Mouse (Mus musculus): Measurements from ENCODE around the gene Avp. TPM values are rescaled to one million over a fixed set of nuclear protein-coding genes. Genes with fewer than 3 reads are reported as not detected.

The Avp gene
- polyA plus RNA-seq (2014; fragmentation: Nextera tagmentation; extraction: Ambion mirVana), result not detected in 2 replicates

DNA sequence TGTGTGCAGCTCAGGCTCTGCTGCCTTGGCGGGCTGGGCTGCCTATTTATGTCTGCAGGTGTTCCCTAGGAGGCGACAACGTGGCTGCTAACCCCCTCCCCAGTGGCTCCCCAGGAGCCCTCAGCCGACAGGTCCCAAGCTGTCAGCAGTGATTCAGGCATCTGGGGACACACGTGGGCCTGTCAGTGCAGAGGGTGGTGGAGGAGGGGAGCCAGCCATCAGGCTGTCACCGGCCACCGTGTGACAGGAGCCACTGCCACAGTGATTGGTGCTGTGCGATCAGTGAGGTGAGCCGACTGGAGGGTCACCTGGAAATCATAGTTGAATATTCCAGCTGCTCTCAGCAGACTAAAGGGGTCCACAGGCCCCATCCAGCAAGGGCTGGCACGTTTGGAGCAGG is at the start of gene Avp:
Gene Avp, minus strand, starts transcription at position 3 of the 400 bp plus-strand sequence.
- no peak within 1 kb of the TSS for H3K27ac ChIP-seq (ENCODE audit: low read depth, low read length)
- H3K36me3 ChIP-seq (ENCODE audit: control insufficient read depth, insufficient read depth, low read length), result no peaks in the 10 kb centered on the region
- H3K9ac ChIP-seq (ENCODE audit: low read length), result no peak within 1 kb of the TSS
- ATAC-seq (ENCODE audit: insufficient read depth, low FRiP score, low TSS enrichment) (no peak), DNase-seq (ENCODE audit: low spot score) (no peak)
- H3K27me3 ChIP-seq (ENCODE audit: control insufficient read depth, insufficient read depth, low read length), result peaks cover 54% of the 10 kb centered on the region
- no peak within 1 kb of the TSS; the same call in 1 of the 2 replicates for H3K4me3 ChIP-seq (ENCODE audit: low read depth, low read length)
- 33% methylated on average over 10 of the region's 10 CpGs for WGBS
- H3K9me3 ChIP-seq (ENCODE audit: control insufficient read depth, low read length), result no peaks in the 10 kb centered on the region
- no peaks in the 10 kb centered on the region for H3K4me1 ChIP-seq (ENCODE audit: control insufficient read depth, insufficient read depth, low read length)
- no peak within 1 kb of the TSS for H3K4me2 ChIP-seq (ENCODE audit: low read depth)

DNA sequence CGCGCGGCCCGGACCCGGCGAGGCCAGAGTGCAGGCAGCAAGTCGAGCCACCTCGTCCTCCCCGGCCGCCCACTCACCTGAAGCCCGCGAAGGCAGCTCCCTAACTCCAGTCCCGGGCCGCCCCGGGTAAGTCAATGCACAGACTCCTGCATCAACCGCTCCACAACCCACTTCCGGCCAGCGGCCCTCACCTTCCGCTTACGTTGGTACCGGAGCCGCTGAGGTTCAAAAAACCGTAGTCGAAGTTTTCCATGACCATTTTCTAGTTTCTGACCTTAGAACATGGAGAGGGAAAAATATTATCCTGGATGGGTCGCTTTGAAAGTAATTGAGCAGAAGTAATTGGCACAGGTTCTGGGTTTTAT is 47.5 kb upstream of the Avp start, which contains the start of the genes Fastkd5 and Ubox5:
Gene Fastkd5, minus strand, starts transcription at position 189 of the 365 bp plus-strand sequence.
Gene Ubox5, minus strand, starts transcription at position 200 of the 365 bp plus-strand sequence.
- Histone ChIP-seq H3K9ac (ENCODE audit: low read length) (peak within 1 kb of the TSS; percentile 92), H3K36me3 (ENCODE audit: control insufficient read depth, insufficient read depth, low read length) (0 out of 2 replicates have a peak, but pooled peaks cover 2% of the 10 kb centered on the region), H3K9me3 (ENCODE audit: control insufficient read depth, low read length) (no peaks in the 10 kb centered on the region), H3K4me1 (ENCODE audit: control insufficient read depth, insufficient read depth, low read length) (peaks cover 12% of the 10 kb centered on the region; the same call in 1 of the 2 replicates), H3K27ac (ENCODE audit: low read depth, low read length) (no peak within 1 kb of the TSS), H3K4me2 (ENCODE audit: low read depth) (peak within 1 kb of the TSS; percentile 76), H3K4me3 (ENCODE audit: low read depth, low read length) (peak within 1 kb of the TSS; percentile 96), H3K27me3 (ENCODE audit: control insufficient read depth, insufficient read depth, low read length) (peaks cover 10% of the 10 kb centered on the region)
- peak; percentile 87 for DNase-seq (ENCODE audit: low spot score)
- ATAC-seq (ENCODE audit: insufficient read depth, low FRiP score, low TSS enrichment), result peak; percentile 82
- WGBS, result under 1% methylated on average over 25 of the region's 25 CpGs

DNA sequence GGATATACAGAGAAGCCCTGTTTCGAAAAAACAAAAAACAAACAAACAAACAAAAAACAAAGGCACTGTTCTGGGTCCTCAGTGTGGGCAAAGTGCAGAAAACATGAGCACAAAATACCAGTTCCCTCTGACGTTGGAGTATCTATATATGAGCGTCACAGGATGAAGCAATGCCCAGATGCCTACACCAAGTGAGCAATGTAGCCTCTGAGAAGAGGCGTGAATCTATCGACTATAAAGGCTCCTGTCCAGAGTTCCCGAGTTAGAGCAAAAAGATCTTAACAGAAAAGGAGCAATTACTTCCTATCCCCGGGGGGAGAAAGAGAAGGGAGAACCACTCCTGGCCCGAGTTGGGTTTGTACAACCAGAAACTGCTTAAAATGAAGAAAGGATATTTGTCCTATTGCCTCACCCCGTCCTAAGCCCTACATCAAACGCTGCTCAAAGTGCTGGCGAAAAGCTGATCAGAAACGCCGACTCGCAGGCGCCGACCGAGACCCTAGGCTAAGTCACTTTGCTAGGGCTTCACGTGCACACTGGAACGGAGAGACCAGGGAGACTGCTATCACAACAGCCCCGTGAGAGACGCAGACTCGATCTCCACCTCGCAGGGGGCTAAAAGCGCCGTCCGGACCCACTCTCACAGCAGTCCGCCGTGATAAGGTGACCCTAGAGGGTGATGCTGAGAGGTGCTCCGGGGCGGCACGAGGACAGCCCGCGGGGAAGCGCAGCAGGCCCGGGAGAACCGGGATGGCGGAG is 46.9 kb upstream of the Avp start:
- Histone ChIP-seq H3K27ac (ENCODE audit: low read depth, low read length) (no peak overlapping the region), H3K9me3 (ENCODE audit: control insufficient read depth, low read length) (no peaks in the 10 kb centered on the region), H3K4me3 (ENCODE audit: low read depth, low read length) (peak overlapping the region; percentile 96), H3K4me2 (ENCODE audit: low read depth) (peak overlapping the region; percentile 76), H3K27me3 (ENCODE audit: control insufficient read depth, insufficient read depth, low read length) (peaks cover 5% of the 10 kb centered on the region; the same call in 1 of the 2 replicates), H3K4me1 (ENCODE audit: control insufficient read depth, insufficient read depth, low read length) (peaks cover 7% of the 10 kb centered on the region; the same call in 1 of the 2 replicates), H3K36me3 (ENCODE audit: control insufficient read depth, insufficient read depth, low read length) (0 out of 2 replicates have a peak, but pooled peaks cover 2% of the 10 kb centered on the region), H3K9ac (ENCODE audit: low read length) (peak overlapping the region; percentile 92)
- 3% methylated on average over 37 of the region's 37 CpGs for WGBS
- ATAC-seq (ENCODE audit: insufficient read depth, low FRiP score, low TSS enrichment), result peak; percentile 45
- DNase-seq (ENCODE audit: low spot score), result no peak

GRCm38 (mm10) chr2:130628424-130628823 is 46.1 kb upstream of the Avp start:
- no peaks in the 10 kb centered on the region for H3K27me3 ChIP-seq (ENCODE audit: control insufficient read depth, insufficient read depth, low read length)
- DNase-seq (ENCODE audit: low spot score), result no peak
- H3K4me3 ChIP-seq (ENCODE audit: low read depth, low read length), result no peak overlapping the region
- H3K4me1 ChIP-seq (ENCODE audit: control insufficient read depth, insufficient read depth, low read length), result peaks cover 4% of the 10 kb centered on the region; the same call in 1 of the 2 replicates
- H3K27ac ChIP-seq (ENCODE audit: low read depth, low read length), result no peak overlapping the region
- H3K4me2 ChIP-seq (ENCODE audit: low read depth), result no peak overlapping the region
- ATAC-seq (ENCODE audit: insufficient read depth, low FRiP score, low TSS enrichment), result no peak
- H3K9me3 ChIP-seq (ENCODE audit: control insufficient read depth, low read length), result no peaks in the 10 kb centered on the region
- WGBS, result 64% methylated on average over 3 of the region's 3 CpGs
- H3K9ac ChIP-seq (ENCODE audit: low read length), result no peak overlapping the region
- H3K36me3 ChIP-seq (ENCODE audit: control insufficient read depth, insufficient read depth, low read length), result 0 out of 2 replicates have a peak, but pooled peaks cover 2% of the 10 kb centered on the region

DNA sequence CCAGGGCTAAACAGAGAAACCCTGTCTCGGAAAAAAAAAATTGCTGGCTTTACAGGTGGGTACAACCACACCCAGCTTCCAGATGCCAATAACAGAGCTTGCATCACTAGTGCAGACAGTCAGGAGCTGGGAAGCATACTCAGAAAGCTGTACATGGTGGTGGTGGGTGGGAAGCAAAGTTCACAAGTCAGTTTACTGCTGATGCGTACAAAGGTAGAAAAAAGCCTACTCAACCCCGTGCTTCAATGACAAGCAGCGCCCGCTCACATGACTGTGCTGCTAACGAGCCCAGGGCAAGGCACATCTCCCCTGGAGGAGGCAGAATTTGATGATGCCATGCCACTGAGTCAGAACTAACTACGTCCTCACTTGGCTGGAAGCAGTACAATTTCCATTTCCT is 36.6 kb upstream of the Avp start:
- peaks cover 8% of the 10 kb centered on the region for H3K36me3 ChIP-seq (ENCODE audit: control insufficient read depth, insufficient read depth, low read length)
- WGBS, result 94% methylated on average over 7 of the region's 7 CpGs
- no peaks in the 10 kb centered on the region for H3K9me3 ChIP-seq (ENCODE audit: control insufficient read depth, low read length)
- no peak for ATAC-seq (ENCODE audit: insufficient read depth, low FRiP score, low TSS enrichment)
- H3K27me3 ChIP-seq (ENCODE audit: control insufficient read depth, insufficient read depth, low read length), result no peaks in the 10 kb centered on the region
- H3K4me2 ChIP-seq (ENCODE audit: low read depth), result no peak overlapping the region
- H3K4me1 ChIP-seq (ENCODE audit: control insufficient read depth, insufficient read depth, low read length), result no peaks in the 10 kb centered on the region
- no peak for DNase-seq (ENCODE audit: low spot score)
- H3K27ac ChIP-seq (ENCODE audit: low read depth, low read length), result no peak overlapping the region
- no peak overlapping the region for H3K9ac ChIP-seq (ENCODE audit: low read length)
- H3K4me3 ChIP-seq (ENCODE audit: low read depth, low read length), result no peak overlapping the region

GRCm38 (mm10) chr2:130613091-130613490 is 30.7 kb upstream of the Avp start:
- Histone ChIP-seq H3K27ac (ENCODE audit: low read depth, low read length) (no peak overlapping the region), H3K9me3 (ENCODE audit: control insufficient read depth, low read length) (no peaks in the 10 kb centered on the region), H3K4me2 (ENCODE audit: low read depth) (no peak overlapping the region), H3K9ac (ENCODE audit: low read length) (no peak overlapping the region), H3K4me3 (ENCODE audit: low read depth, low read length) (no peak overlapping the region), H3K36me3 (ENCODE audit: control insufficient read depth, insufficient read depth, low read length) (peaks cover 8% of the 10 kb centered on the region), H3K4me1 (ENCODE audit: control insufficient read depth, insufficient read depth, low read length) (no peaks in the 10 kb centered on the region), H3K27me3 (ENCODE audit: control insufficient read depth, insufficient read depth, low read length) (no peaks in the 10 kb centered on the region)
- ATAC-seq (ENCODE audit: insufficient read depth, low FRiP score, low TSS enrichment), result no peak
- WGBS, result 72% methylated on average over 3 of the region's 3 CpGs
- DNase-seq (ENCODE audit: low spot score), result no peak

DNA sequence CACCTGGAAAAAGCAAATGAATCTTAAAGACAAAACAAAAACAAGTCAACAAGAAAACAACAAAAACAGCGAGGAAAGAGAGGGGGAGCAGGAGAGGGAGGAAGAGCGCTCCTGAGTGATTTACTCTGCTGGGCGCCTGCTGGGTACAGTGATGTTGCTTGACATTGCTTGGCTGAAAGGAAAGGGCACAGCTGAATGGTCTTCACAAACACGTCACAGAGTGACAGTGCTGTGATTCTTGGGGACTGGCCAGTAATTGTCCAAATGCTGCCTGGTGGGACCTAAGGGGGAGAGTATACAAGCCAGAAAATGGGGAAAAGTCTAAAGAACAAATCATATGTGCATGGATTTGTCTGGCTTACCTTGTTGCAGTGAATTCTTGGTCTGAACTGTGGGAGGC is 19.8 kb upstream of the Avp start:
- Histone ChIP-seq H3K9ac (ENCODE audit: low read length) (no peak overlapping the region), H3K9me3 (ENCODE audit: control insufficient read depth, low read length) (no peaks in the 10 kb centered on the region), H3K27ac (ENCODE audit: low read depth, low read length) (no peak overlapping the region), H3K27me3 (ENCODE audit: control insufficient read depth, insufficient read depth, low read length) (no peaks in the 10 kb centered on the region), H3K4me2 (ENCODE audit: low read depth) (no peak overlapping the region), H3K4me3 (ENCODE audit: low read depth, low read length) (no peak overlapping the region), H3K4me1 (ENCODE audit: control insufficient read depth, insufficient read depth, low read length) (no peaks in the 10 kb centered on the region), H3K36me3 (ENCODE audit: control insufficient read depth, insufficient read depth, low read length) (peaks cover 8% of the 10 kb centered on the region)
- no peak for DNase-seq (ENCODE audit: low spot score)
- WGBS, result 90% methylated on average over 4 of the region's 4 CpGs
- no peak for ATAC-seq (ENCODE audit: insufficient read depth, low FRiP score, low TSS enrichment)

- Histone ChIP-seq H3K4me1 (ENCODE audit: control insufficient read depth, insufficient read depth, low read length) (no peaks in the 10 kb centered on the region), H3K9ac (ENCODE audit: low read length) (no peak overlapping the region), H3K27me3 (ENCODE audit: control insufficient read depth, insufficient read depth, low read length) (no peaks in the 10 kb centered on the region), H3K27ac (ENCODE audit: low read depth, low read length) (no peak overlapping the region), H3K9me3 (ENCODE audit: control insufficient read depth, low read length) (no peaks in the 10 kb centered on the region), H3K4me3 (ENCODE audit: low read depth, low read length) (no peak overlapping the region), H3K4me2 (ENCODE audit: low read depth) (no peak overlapping the region), H3K36me3 (ENCODE audit: control insufficient read depth, insufficient read depth, low read length) (peaks cover 8% of the 10 kb centered on the region)
- 86% methylated on average over 3 of the region's 3 CpGs for WGBS
- ATAC-seq (ENCODE audit: insufficient read depth, low FRiP score, low TSS enrichment), result no peak
- no peak for DNase-seq (ENCODE audit: low spot score)
These were observed 16.0 kb upstream of the Avp start for GRCm38 (mm10) chr2:130598399-130598798.

- Histone ChIP-seq H3K36me3 (ENCODE audit: control insufficient read depth, insufficient read depth, low read length) (peaks cover 8% of the 10 kb centered on the region), H3K27me3 (ENCODE audit: control insufficient read depth, insufficient read depth, low read length) (no peaks in the 10 kb centered on the region), H3K4me1 (ENCODE audit: control insufficient read depth, insufficient read depth, low read length) (no peaks in the 10 kb centered on the region), H3K9me3 (ENCODE audit: control insufficient read depth, low read length) (no peaks in the 10 kb centered on the region), H3K27ac (ENCODE audit: low read depth, low read length) (no peak overlapping the region), H3K4me2 (ENCODE audit: low read depth) (no peak overlapping the region), H3K4me3 (ENCODE audit: low read depth, low read length) (no peak overlapping the region), H3K9ac (ENCODE audit: low read length) (no peak overlapping the region)
- DNase-seq (ENCODE audit: low spot score) (no peak), ATAC-seq (ENCODE audit: insufficient read depth, low FRiP score, low TSS enrichment) (no peak)
- WGBS, result 20% methylated on average over 1 of the region's 1 CpGs
These were observed 15.3 kb upstream of the Avp start for GRCm38 (mm10) chr2:130597601-130598010.

Measured in neural tube, embryonic 11.5 days (tissue).